Mouse (Mus musculus) brain, embryonic 14.5 days (tissue): ENCODE measurements at regions not wholly inside any gene's neighbourhood (a gene's known extent, or its start where the extent isn't known, plus 50 kb on each side); places are given as distances from the start of the nearest gene placed in this dataset.

Experiments used
- CTCF ChIP-seq: fragments of 200-500 bp; IDR thresholded peaks from 2 replicates; pipeline ENCODE4 v1.5.1; 2012; ENCODE audit warnings: inconsistent platforms, mild to moderate bottlenecking, moderate library complexity, borderline replicate concordance; ENCODE audit not compliant: insufficient read depth, insufficient read length; ENCODE audit errors: extremely low read depth
- POLR2A ChIP-seq: fragments of 200-500 bp; IDR thresholded peaks from 2 replicates; pipeline ENCODE4 v1.6.1; 2012; ENCODE audit warnings: mild to moderate bottlenecking, inconsistent platforms, borderline replicate concordance; ENCODE audit not compliant: poor library complexity, insufficient read depth, insufficient read length, severe bottlenecking; ENCODE audit errors: extremely low read depth

DNA sequence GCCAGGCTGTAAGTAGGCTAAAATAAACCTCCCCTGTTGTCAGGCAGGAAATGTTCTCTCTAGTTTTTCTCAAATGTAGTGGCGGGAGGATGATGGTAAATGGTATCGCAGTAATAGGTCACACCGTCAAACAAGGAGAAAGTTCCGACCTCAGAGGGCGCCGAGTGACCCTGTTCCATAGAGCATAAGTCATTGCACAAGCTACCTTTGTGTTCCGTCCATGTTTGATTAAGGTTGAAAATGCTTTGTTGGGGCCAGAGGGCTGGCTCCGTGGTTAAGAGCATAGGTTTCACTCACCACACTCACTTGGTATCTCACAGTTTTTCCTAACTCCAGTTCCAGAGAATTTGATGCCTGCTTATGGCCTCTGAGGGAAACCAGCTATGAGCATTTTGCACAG, 920.4 kb upstream of the Adgrl2 start:
- TF ChIP-seq CTCF (no peak), POLR2A (no peak)
